9 mouse cellular contexts compared by ENCODE assay signal in the genomic region with DNA sequence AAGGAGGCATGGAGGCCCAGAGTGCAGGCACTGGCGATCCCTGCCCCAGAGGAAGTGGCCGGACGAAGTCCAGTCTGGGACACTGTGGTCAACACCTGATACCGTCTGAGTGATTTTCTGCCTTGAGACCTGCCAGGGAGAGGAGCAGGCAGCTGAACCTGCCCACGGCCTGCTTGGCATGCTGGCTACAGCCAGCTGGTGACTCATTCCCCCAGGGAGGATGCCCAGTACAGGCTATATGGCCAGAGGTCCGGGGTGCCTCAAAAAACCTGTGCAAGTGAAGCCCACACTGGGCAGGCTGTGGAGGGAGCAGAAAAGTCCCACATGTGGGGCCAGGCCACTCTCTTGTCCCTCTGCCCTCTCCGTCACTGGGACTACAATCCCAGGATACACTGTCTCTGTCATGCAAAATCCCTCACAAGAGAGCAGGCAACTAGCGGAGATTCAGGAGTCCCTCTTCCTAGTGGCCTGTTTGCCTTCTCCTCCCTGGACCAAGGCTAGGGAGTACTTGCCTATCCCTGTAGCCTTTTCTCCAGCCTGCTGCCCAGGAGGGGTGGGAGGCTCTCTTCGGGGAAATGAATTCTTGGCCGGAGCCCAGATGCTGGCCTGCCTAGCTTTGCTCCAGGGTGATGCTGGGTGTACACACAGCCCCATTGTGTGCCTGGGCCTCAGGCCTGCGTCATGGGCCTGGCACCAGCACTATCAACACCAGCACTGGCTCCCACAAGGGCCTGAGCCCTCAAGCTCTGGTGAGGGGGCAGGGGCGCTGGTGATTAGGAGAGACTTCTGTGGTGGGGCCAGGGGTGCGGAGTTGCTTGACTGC. TPM values are rescaled to one million over a fixed set of nuclear protein-coding genes. Genes with fewer than 3 reads are reported as not detected.
DNase-seq lines count a peak whose midpoint lies in the region; ATAC-seq and TF ChIP-seq lines count a peak whose summit lies in the region.
"Had no signal": no experiment of that assay in that cellular context is flagged by ENCODE, and none has a peak within 500 bp of the region (broad histone marks: within the 10 kb centered on the region; RNA-seq: fewer than 3 reads in every experiment).

No protein-coding gene starts in this region.

- TF ChIP-seq CTCF in lung, embryonic 14.5 days (IDR thresholded peaks at IDR 0.05; ENCODE audit: low read depth): no peak

- no peak overlapping the region for H3K4me2 ChIP-seq in lung, embryonic 14.5 days

- ATAC-seq in frontal cortex, adult (ENCODE audit: low TSS enrichment): peak; percentile 84
- ATAC-seq in lung, embryonic 14.5 days (ENCODE audit: insufficient read depth): peak; percentile 92
- ATAC-seq in monocyte, adult 5-6 weeks (replicated peaks; ENCODE audit: insufficient number of reproducible peaks, low FRiP score, low TSS enrichment, poor library complexity, severe bottlenecking): no peak

- H3K27ac ChIP-seq in lung, embryonic 14.5 days (ENCODE audit: low read depth): peak overlapping the region; percentile 80

- no peaks in the 10 kb centered on the region for H3K27me3 ChIP-seq in lung, embryonic 14.5 days (ENCODE audit: insufficient read depth, low read length)

- H3K4me1 ChIP-seq in lung, embryonic 14.5 days (ENCODE audit: insufficient read depth): peaks cover 13% of the 10 kb centered on the region

- no peaks in the 10 kb centered on the region for H3K9me3 ChIP-seq in lung, embryonic 14.5 days (ENCODE audit: low read depth, low read length)

- no peak overlapping the region for H3K9ac ChIP-seq in lung, embryonic 14.5 days

- 61% methylated on average over 13 of the region's 13 CpGs for WGBS in lung, embryonic 14.5 days

- intact Hi-C loops in heart, postnatal 36 days (cut with DNase I): no loop called here

- H3K36me3 ChIP-seq in lung, embryonic 14.5 days (ENCODE audit: insufficient read depth): no peaks in the 10 kb centered on the region

- H3K4me3 ChIP-seq in lung, embryonic 14.5 days (ENCODE audit: low read depth, low read length): no peak overlapping the region

- DNase-seq in urinary bladder, postnatal 25 days (ENCODE audit: low spot score): peak; percentile 41
- no peak for DNase-seq in urinary bladder, postnatal 10 days (ENCODE audit: low spot score)
- DNase-seq in heart, postnatal 36 days: peak; percentile 75 to 78
- peak; percentile 87 to 89 for DNase-seq in layer of hippocampus, adult 8-10 months (ENCODE audit: low spot score in 2 of 2)
- DNase-seq in lung, embryonic 14.5 days: peak; percentile 88
- peak; percentile 75 for DNase-seq in right cerebral cortex, postnatal 14 days

RNA-seq across cellular contexts. Expression of a gene that starts 25.9 kb away (rescaled TPM):
- total RNA-seq in heart, postnatal 36 days (2021): 10 to 100 TPM; 39.9 to 44.8 TPM
- 10 to 100 TPM; 13.4 to 18.5 (median 17.6) TPM for total RNA-seq in layer of hippocampus, adult 8-10 months (2022)
- 7.6 and 9.3 TPM in 2 replicates for polyA plus RNA-seq in lung, embryonic 14.5 days (2014; fragmentation: Nextera tagmentation; extraction: Ambion mirVana)
- 61.8 to 91.9 TPM (median 65.3 TPM) in 3 replicates for total RNA-seq in monocyte, adult 5-6 weeks (2017)

RNA-seq across cellular contexts. Expression of a gene that starts 36.1 kb away (rescaled TPM):
- not detected for total RNA-seq in heart, postnatal 36 days (2021)
- not detected for total RNA-seq in layer of hippocampus, adult 8-10 months (2022)
- 7.6 and 9.1 TPM in 2 replicates for polyA plus RNA-seq in lung, embryonic 14.5 days (2014; fragmentation: Nextera tagmentation; extraction: Ambion mirVana)
- not detected in 3 replicates for total RNA-seq in monocyte, adult 5-6 weeks (2017)
- total RNA-seq: MEL had no signal
